Mouse (Mus musculus) ES-E14 (cell line): Measurements from ENCODE around the gene Olfr697.
"Not testable (repeated sequence)": the region's sequence is repeated elsewhere in the genome, so short reads cannot be mapped to it uniquely, and the experiment has no call there.

Experiments
- CHD2 ChIP-seq: IDR thresholded peaks from 2 replicates; pipeline ENCODE4 v1.6.1; 2014; ENCODE audit warnings: mild to moderate bottlenecking, low read depth, low read length, inconsistent platforms
- HCFC1 ChIP-seq: IDR thresholded peaks from 2 replicates; pipeline ENCODE4 v1.6.1; 2012; ENCODE audit warnings: low read length, inconsistent platforms, borderline replicate concordance; ENCODE audit not compliant: insufficient read depth
- MAFK ChIP-seq: IDR thresholded peaks from 2 replicates; pipeline ENCODE4 v1.6.1; 2014; ENCODE audit warnings: mild to moderate bottlenecking, low read depth, low read length, inconsistent platforms; ENCODE audit not compliant: insufficient read depth
- ZC3H11A ChIP-seq: IDR thresholded peaks from 2 replicates; pipeline ENCODE4 v1.6.1; 2012; ENCODE audit warnings: low read depth, mild to moderate bottlenecking, inconsistent platforms, low read length, borderline replicate concordance
- ZNF384 ChIP-seq: IDR thresholded peaks from 2 replicates; pipeline ENCODE4 v1.6.1; 2012; ENCODE audit warnings: low read depth, low read length, inconsistent platforms

GRCm38 (mm10) chr7:106725654-106726053 is 16.6 kb downstream of the Olfr697 start:
- not testable (repeated sequence) for TF ChIP-seq HCFC1, ZC3H11A, ZNF384, MAFK, CHD2
